Mouse (Mus musculus): ENCODE measurements around the gene Pak1. TPM values are rescaled to one million over a fixed set of nuclear protein-coding genes. Genes with fewer than 3 reads are reported as not detected.

Pak1 gene
- 91.2 and 96.3 TPM in 2 replicates for polyA plus RNA-seq (2016; fragmentation: Nextera tagmentation; extraction: Ambion mirVana)

DNA sequence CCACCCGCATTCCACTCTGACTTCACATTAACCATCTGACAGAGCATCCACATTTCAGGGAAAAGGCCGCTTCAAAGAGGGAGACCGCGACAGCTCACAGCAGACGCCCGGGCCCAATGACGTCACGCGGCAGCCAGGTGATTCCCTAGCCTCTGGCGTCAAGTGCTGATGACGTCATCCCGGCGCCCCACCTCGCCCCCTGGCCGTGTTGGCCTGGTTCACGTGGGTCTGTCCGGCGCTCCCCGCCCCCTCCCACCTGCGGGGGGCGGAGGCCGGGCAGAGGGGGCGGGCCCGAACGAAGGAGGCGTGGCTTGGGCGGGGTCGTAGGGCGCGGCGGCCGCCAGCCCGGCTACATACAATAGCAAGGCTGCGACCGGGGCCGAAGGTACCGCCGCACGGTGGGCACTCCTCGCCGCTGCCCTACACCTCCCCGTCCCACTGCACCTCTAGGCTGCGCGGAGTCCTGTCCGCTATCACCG lies at the start of gene Pak1:
TSS of gene Pak1 (plus strand) at position 352 of the 479 bp plus-strand sequence.
- Histone ChIP-seq H3K4me2 (peak within 1 kb of the TSS; percentile 89), H3K9me3 (no peaks in the 10 kb centered on the region), H3K36me3 (replicated peaks) (no peaks in the 10 kb centered on the region), H3K27me3 (peaks cover 10% of the 10 kb centered on the region), H3K27ac (peak within 1 kb of the TSS; percentile 77), H3K9ac (peak within 1 kb of the TSS; percentile 92), H3K4me3 (replicated peaks) (peak within 1 kb of the TSS; percentile 89), H3K4me1 (peaks cover 17% of the 10 kb centered on the region)
- WGBS, result under 1% methylated on average over 27 of the region's 46 CpGs
- ATAC-seq (ENCODE audit: low FRiP score), result peak; percentile 94

DNA sequence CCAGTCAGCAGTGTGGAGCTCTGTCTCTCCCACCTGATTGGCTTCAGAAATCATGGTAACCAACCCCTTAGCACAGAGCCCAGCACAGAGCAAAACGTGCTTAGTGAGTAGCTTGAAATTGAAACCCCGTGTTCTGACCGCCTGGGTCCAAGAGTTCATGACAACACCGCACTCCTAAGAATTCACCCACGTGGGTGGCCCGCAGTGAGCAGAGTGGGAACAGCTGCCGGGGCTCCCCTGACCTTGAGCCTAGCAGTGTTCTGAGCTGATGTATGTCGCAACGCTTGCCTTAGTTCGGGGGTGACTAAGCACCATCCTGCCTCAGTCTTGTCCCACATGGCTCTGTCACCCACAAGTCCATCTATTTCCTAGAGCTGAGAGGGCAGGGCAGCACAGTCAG lies 47.4 kb upstream of the Pak1 start:
- Histone ChIP-seq H3K27me3 (peaks cover 29% of the 10 kb centered on the region), H3K4me2 (no peak overlapping the region), H3K4me3 (replicated peaks) (no peak overlapping the region), H3K4me1 (peaks cover 10% of the 10 kb centered on the region), H3K9me3 (no peaks in the 10 kb centered on the region), H3K9ac (no peak overlapping the region), H3K27ac (no peak overlapping the region), H3K36me3 (replicated peaks) (no peaks in the 10 kb centered on the region)
- ATAC-seq (ENCODE audit: low FRiP score), result no peak
- WGBS, result 50% methylated on average over 10 of the region's 10 CpGs

DNA sequence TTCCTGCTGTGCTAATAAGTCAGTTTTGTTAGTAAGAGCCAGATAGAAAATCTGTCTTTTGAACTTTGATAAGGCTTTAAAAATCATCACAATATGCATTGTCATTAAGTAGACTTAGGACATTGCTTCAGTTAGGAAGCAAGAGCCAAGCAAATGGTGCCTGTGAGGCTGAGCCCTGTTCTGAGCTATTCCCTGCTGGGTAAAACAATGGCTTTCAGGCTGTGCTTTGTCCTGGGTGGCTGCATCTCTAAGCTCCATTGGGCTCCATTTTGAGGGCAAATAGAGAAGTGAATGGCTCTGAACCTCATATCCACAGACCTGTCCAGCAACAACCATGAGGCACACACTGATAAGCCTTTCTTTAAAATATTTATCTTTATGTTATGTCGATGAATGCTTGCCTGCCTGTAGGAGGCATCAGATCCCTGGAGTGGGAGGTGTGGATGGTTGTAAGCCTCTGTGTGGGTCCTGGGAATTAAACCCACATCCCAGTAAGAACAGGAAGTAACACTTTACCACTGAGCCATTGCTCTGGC lies 46.5 kb upstream of the Pak1 start:
- Histone ChIP-seq H3K9me3 (no peaks in the 10 kb centered on the region), H3K27me3 (peaks cover 24% of the 10 kb centered on the region), H3K36me3 (replicated peaks) (no peaks in the 10 kb centered on the region), H3K4me2 (no peak overlapping the region), H3K4me3 (replicated peaks) (no peak overlapping the region), H3K4me1 (peaks cover 9% of the 10 kb centered on the region), H3K9ac (no peak overlapping the region), H3K27ac (no peak overlapping the region)
- no peak for ATAC-seq (ENCODE audit: low FRiP score)
- 7% methylated on average over 1 of the region's 1 CpGs for WGBS

DNA sequence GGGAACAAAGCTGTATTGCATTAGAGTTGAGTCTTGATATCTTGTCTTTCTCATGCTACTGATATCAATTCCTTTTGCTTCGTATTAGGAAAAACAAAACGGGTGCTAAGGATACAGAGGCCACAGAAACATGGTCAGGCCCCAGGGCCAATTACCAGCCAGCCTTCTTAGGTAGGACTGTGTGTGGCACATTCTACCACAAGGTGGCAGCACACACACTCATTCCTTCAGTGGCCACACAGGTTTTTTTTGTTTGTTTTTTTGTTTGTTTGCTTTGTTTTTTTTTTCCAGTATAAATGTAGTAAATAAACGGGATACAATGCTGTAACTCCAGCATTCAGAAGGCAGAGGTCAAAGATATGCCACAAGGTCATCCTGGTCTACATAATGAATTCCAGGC lies 43.0 kb upstream of the Pak1 start:
- H3K4me2 ChIP-seq, result no peak overlapping the region
- no peaks in the 10 kb centered on the region for H3K9me3 ChIP-seq
- no peak overlapping the region for H3K9ac ChIP-seq
- WGBS, result 12% methylated on average over 3 of the region's 3 CpGs
- peaks cover 7% of the 10 kb centered on the region; the same call in 1 of the 2 replicates for H3K27me3 ChIP-seq
- H3K27ac ChIP-seq, result 0 out of 2 replicates have a peak overlapping the region, but pooled peaks have one; percentile 25
- 0 out of 2 replicates have a peak, but pooled peaks have one; percentile 36 for ATAC-seq (ENCODE audit: low FRiP score)
- no peak overlapping the region for H3K4me3 ChIP-seq (replicated peaks)
- no peaks in the 10 kb centered on the region for H3K36me3 ChIP-seq (replicated peaks)
- H3K4me1 ChIP-seq, result peaks cover 20% of the 10 kb centered on the region

DNA sequence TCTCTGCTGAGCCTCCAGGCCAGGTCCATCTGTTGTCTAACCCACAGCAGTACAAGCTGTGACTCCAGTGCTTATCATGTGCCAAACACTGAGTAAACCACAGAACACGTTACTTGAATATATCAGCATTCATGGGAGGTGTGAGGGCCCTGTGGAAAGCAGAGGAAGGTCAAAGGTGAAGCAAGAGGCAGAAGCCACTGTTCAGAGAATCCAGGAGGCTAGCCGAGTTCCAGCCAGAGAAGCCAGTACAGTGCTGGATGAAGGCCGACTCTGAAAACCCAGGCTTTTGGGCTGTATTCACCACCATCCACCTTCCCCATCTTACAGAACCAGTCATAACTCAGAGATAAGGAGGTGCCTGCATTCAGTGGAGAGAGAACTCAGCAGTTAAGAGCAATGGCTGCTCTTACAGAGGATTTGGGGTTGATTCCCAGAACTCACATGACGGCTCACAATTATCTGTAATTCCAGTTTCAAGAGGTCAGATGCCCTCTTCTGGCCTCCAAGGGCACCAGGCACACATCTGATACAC lies 41.1 kb upstream of the Pak1 start:
- ATAC-seq (ENCODE audit: low FRiP score), result no peak
- WGBS, result 69% methylated on average over 4 of the region's 4 CpGs
- H3K4me3 ChIP-seq (replicated peaks), result no peak overlapping the region

DNA sequence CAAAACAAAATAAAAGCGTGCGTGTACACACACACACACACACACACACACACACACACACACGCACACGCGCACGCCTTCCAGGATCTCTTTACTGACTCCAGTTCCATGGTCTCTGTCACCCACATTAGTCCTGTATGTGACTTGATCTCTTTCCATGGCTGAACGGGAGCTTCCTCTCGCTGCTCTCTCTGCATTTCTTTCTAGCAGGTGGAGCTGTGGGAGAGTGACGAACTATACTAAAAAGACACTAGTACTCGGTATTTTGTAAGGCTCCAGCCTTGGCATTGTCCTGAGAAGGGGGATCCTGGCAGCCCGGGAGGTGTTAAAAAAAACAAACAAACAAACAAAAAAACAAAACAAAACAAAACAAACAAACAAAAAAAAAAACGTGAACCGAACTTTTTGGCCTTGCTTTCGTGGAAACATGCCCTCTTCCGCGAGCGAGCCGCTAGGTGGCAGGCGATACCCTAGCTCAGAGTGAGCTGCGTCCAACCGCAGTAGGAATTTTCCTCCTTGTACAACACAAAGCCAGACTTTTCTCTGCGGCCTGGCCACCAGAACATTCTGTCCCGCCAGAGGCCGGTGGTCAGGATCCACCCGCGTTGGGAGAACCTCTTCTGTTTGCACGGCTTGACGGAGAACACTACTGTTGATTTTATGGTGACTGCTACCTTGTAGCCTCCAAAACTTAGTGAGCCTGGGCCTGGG lies 40.4 kb upstream of the Pak1 start:
- Histone ChIP-seq H3K4me2 (peak overlapping the region; percentile 32), H3K9me3 (no peaks in the 10 kb centered on the region), H3K4me1 (peaks cover 20% of the 10 kb centered on the region), H3K36me3 (replicated peaks) (no peaks in the 10 kb centered on the region), H3K4me3 (replicated peaks) (no peak overlapping the region), H3K9ac (no peak overlapping the region), H3K27ac (no peak overlapping the region), H3K27me3 (no peaks in the 10 kb centered on the region)
- peak; percentile 67 for ATAC-seq (ENCODE audit: low FRiP score)
- WGBS, result 26% methylated on average over 28 of the region's 28 CpGs

More for the DNA sequence above, 41.1 kb upstream of the Pak1 start:
- peaks cover 20% of the 10 kb centered on the region for H3K4me1 ChIP-seq
- no peak overlapping the region for H3K9ac ChIP-seq
- H3K9me3 ChIP-seq, result no peaks in the 10 kb centered on the region
- H3K27ac ChIP-seq, result no peak overlapping the region
- H3K27me3 ChIP-seq, result no peaks in the 10 kb centered on the region
- no peaks in the 10 kb centered on the region for H3K36me3 ChIP-seq (replicated peaks)
- H3K4me2 ChIP-seq, result no peak overlapping the region

DNA sequence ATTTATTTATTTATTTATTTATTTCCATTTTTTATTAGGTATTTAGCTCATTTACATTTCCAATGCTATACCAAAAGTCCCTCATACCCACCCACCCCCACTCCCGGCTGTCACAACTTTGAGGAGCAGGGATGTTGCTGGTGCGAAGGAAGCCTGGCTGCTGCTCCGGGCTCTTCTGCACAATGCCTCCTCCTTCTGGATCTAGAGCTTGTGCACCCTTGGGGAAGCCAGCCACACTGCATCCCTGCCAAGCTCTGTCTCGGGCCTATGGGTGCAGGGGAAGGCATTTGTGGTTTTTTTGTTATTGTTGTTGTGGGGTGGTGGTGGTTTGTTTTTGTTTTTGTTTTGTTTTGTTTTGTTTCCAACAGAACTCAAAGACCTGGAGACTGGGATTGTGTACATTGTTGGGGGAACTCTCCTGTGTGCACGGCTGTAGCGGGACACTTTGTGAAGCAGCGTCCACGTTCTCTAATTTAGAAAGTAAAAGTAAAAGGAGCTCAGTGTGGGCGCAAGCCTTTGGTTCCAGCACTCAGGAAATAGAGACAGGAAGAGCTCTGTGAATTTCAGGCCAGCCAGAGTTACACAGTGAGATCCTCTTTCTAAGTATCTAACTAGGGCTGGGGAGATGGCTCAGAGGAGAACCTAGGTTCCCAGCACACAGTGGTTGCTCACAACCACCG lies 39.7 kb upstream of the Pak1 start:
- Histone ChIP-seq H3K4me2 (peak overlapping the region; percentile 29), H3K9ac (peak overlapping the region; percentile 21; the same call in 1 of the 2 replicates), H3K4me3 (replicated peaks) (no peak overlapping the region), H3K4me1 (peaks cover 20% of the 10 kb centered on the region), H3K36me3 (replicated peaks) (no peaks in the 10 kb centered on the region), H3K27me3 (no peaks in the 10 kb centered on the region), H3K27ac (no peak overlapping the region), H3K9me3 (no peaks in the 10 kb centered on the region)
- 59% methylated on average over 10 of the region's 10 CpGs for WGBS
- ATAC-seq (ENCODE audit: low FRiP score), result 0 out of 2 replicates have a peak, but pooled peaks have one; percentile 18

DNA sequence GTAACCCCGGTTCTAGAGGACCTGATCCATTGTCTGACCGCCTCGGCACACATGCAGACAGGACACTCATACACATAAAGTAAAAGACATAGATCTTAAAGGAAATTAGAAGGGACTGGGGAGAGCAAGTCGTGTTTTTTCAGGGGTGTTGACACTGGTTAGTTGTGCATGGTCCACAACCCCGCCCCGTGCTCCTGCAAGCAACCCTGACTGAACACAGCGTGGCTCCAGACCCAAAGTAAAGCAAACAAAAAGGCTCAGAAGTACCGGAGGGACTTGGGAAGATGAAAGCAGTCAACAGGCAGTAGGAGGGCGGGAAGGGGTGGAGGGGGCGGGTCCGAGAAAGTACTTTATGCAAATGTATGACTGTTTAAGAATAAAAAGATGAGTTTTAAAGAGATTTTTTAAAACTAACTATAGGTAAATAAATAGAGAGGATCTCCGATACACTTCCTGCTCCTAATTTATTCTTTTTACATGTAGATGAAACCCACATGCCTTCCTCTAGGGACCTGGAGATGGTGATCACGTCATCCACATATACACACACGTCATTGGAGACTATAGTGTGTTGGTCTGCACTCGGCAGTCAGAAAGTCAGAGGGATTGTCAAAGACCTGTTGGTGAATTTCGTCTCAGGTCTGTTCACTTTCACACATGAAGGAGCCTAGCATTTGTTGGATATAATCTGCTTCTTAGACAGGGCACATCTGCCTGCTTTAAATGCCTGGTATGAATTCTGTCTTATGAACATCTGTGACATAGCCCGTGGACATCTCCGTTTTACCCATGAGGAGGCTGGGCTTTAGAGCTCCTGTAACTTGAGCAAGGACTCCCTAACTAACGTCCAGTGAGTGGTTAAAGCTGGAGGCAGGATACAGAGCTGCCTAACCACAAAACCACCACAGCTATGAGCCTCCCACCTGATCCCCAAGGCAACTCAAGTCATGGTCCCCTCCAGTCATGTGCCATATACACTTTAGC lies 38.8 kb upstream of the Pak1 start:
- peak overlapping the region; percentile 29 for H3K4me2 ChIP-seq
- 28% methylated on average over 19 of the region's 19 CpGs for WGBS

DNA sequence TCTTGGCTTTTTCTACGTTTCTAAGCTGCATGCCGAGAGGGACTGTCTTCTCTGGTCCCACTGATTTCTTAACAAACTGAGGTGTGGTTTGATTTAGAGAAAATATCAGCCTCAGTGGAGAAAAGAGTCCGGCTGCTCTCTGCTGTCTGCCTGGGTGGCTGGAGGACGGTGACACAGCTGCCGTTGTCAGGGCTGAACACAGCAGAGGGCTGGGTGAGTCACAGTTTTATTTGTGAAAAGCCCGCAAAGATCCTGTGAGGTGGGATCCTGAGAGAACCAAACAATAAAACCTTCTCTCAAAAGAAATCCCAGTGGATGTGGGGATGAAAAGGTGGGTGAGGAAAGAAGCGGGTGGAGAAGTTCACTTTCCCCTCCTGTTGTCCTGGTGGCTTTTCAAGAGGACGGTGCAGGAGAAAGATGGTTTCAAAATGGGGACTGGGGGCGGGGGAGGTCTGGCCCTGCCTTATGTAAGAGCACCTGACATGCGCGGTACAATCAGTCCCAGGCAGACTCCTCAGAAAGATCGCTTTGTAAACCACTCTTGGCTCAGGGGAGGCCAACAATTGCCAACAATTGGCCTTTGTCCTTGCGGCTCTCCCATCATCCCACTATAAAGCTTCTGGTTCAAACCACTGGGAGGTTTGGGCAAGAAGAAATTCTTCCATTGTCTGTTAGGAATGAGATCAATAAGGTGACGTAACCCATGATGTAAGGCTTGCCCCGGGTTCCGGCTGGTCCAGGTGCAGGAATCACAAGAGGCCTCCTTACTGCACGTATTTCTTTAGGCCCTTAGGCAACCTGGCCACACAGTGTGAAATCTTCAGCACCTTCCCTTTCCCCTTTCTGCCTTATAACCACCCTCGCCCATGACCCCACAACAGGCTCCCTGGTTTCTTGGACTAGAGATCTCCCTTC lies 31.1 kb upstream of the Pak1 start:
- WGBS, result 21% methylated on average over 18 of the region's 18 CpGs
- ATAC-seq (ENCODE audit: low FRiP score), result peak; percentile 85
- peak overlapping the region; percentile 62 for H3K27ac ChIP-seq
- no peak overlapping the region for H3K4me3 ChIP-seq (replicated peaks)
- H3K27me3 ChIP-seq, result no peaks in the 10 kb centered on the region
- H3K9me3 ChIP-seq, result no peaks in the 10 kb centered on the region
- H3K4me1 ChIP-seq, result peaks cover 11% of the 10 kb centered on the region
- H3K9ac ChIP-seq, result no peak overlapping the region
- peak overlapping the region; percentile 36 for H3K4me2 ChIP-seq
- no peaks in the 10 kb centered on the region for H3K36me3 ChIP-seq (replicated peaks)

More for the DNA sequence above, 38.8 kb upstream of the Pak1 start:
- no peaks in the 10 kb centered on the region for H3K27me3 ChIP-seq
- H3K27ac ChIP-seq, result 0 out of 2 replicates have a peak overlapping the region, but pooled peaks have one; percentile 13
- H3K4me1 ChIP-seq, result peaks cover 20% of the 10 kb centered on the region
- no peaks in the 10 kb centered on the region for H3K36me3 ChIP-seq (replicated peaks)
- H3K9me3 ChIP-seq, result no peaks in the 10 kb centered on the region
- H3K4me3 ChIP-seq (replicated peaks), result no peak overlapping the region
- ATAC-seq (ENCODE audit: low FRiP score), result 0 out of 2 replicates have a peak, but pooled peaks have one; percentile 22
- H3K9ac ChIP-seq, result no peak overlapping the region

DNA sequence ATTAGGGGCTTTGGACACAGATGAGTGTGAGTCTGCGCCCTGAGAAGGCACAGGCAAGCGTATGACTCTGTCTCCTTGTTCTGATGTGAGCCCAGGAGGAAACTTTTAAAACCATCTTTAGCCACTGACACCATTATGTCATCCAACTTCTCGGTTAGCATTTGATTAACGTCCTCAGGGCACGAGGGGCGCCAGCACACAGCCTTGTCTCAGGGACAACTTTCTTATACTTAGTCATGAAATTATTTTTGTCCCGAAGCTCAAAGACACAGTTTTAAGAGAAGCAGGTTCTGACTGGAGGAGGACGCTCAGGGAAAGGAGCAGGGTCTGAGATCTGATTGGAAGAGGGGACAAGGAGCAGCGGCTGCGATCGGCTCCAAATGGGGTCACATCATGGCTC lies 23.8 kb upstream of the Pak1 start:
- H3K27me3 ChIP-seq, result no peaks in the 10 kb centered on the region

More for the DNA sequence above, 23.8 kb upstream of the Pak1 start:
- 87% methylated on average over 11 of the region's 11 CpGs for WGBS
- no peaks in the 10 kb centered on the region for H3K36me3 ChIP-seq (replicated peaks)
- H3K9ac ChIP-seq, result no peak overlapping the region
- no peak overlapping the region for H3K4me3 ChIP-seq (replicated peaks)
- no peak overlapping the region for H3K27ac ChIP-seq
- ATAC-seq (ENCODE audit: low FRiP score), result no peak
- no peaks in the 10 kb centered on the region for H3K9me3 ChIP-seq
- no peaks in the 10 kb centered on the region for H3K4me1 ChIP-seq
- no peak overlapping the region for H3K4me2 ChIP-seq
